Mouse (Mus musculus): ENCODE results near the gene Cir1. TPM values are rescaled to one million over a fixed set of nuclear protein-coding genes. Genes with fewer than 3 reads are reported as not detected.

The Cir1 gene
- polyA plus RNA-seq, 1 experiment from 2014 or later = 23.8 TPM

DNA sequence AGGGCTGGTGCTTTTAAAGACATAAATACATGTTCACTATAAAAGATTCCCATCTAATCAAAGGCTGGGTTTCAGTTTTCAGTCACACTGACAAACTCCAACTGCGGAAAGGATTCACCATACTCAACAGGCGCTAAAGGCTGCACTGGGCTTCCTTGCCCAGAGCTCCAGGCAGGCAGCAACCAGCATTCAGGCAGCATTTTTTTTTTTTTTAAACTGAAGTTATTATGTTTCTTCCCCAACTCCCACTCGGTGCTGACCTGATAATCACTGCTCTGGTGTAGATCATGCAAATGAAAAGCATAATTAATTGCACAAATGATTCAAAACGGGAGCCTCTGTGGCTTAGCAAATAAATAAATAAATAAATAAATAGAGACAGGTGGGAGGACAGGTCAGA lies 44.7 kb downstream of the Cir1 start:
- Histone ChIP-seq H3K27me3 (replicated peaks; ENCODE audit: control insufficient read depth, insufficient read depth, low read length) (peaks cover 82% of the 10 kb centered on the region), H3K4me1 (ENCODE audit: control insufficient read depth, insufficient read depth, low read length) (peaks cover 13% of the 10 kb centered on the region), H3K9me3 (ENCODE audit: control insufficient read depth, low read length) (no peaks in the 10 kb centered on the region), H3K4me3 (ENCODE audit: low read depth, low read length) (peak overlapping the region; percentile 0; the same call in 1 of the 2 replicates), H3K27ac (replicated peaks; ENCODE audit: low read depth, low read length) (no peak overlapping the region), H3K4me2 (ENCODE audit: low read depth, low read length) (0 out of 2 replicates have a peak overlapping the region, but pooled peaks have one; percentile 18), H3K36me3 (ENCODE audit: control insufficient read depth, insufficient read depth, low read length) (no peaks in the 10 kb centered on the region), H3K9ac (ENCODE audit: low read depth, low read length) (no peak overlapping the region)
- 1% methylated on average over 4 of the region's 4 CpGs for WGBS
- no peak for ATAC-seq (ENCODE audit: low read depth)
- DNase-seq (ENCODE audit: low spot score) = no peak

DNA sequence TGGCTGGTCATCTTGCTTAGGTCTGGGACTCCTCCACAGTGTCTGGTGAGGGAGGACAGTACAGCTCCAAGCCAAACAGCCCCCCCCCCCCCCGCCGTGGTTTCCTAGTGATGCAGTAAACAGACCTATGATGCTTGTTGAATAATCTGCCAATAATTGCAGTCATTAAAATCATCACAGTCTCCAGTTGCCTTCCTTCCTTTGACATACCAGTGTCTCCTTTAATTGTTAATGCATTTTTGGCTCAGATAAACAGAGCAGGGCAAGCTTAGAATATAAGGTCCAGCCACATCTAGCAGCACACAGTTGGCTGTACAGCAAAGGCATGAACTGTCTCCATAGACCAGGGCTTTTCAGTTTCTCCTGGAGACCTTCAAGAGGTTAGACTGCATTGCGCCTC lies 45.3 kb downstream of the Cir1 start:
- Histone ChIP-seq H3K27ac (replicated peaks; ENCODE audit: low read depth, low read length) (no peak overlapping the region), H3K36me3 (ENCODE audit: control insufficient read depth, insufficient read depth, low read length) (no peaks in the 10 kb centered on the region), H3K9ac (ENCODE audit: low read depth, low read length) (no peak overlapping the region), H3K4me3 (ENCODE audit: low read depth, low read length) (no peak overlapping the region), H3K9me3 (ENCODE audit: control insufficient read depth, low read length) (no peaks in the 10 kb centered on the region), H3K4me1 (ENCODE audit: control insufficient read depth, insufficient read depth, low read length) (peaks cover 13% of the 10 kb centered on the region), H3K4me2 (ENCODE audit: low read depth, low read length) (no peak overlapping the region), H3K27me3 (replicated peaks; ENCODE audit: control insufficient read depth, insufficient read depth, low read length) (peaks cover 81% of the 10 kb centered on the region)
- ATAC-seq (ENCODE audit: low read depth) = no peak
- WGBS = 19% methylated on average over 3 of the region's 3 CpGs
- DNase-seq (ENCODE audit: low spot score) = no peak

DNA sequence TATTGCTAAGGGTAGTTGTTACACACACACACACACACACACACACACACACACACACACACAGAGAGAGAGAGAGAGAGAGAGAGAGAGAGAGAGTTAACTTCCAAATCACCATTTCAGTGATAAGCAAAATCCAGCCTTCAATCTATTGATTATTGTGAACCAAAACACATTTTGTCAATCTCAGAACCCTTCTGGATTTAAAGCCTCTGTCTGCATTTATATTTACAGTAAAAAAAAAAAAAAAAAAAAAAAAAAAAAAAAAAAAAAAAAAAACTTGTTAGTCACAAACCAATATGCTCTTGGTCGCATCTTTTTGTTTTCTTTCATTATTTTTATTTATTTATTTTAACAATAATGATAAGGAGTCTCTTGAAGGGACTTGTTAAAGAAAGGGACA lies 45.9 kb downstream of the Cir1 start:
- no peaks in the 10 kb centered on the region for H3K36me3 ChIP-seq (ENCODE audit: control insufficient read depth, insufficient read depth, low read length)
- no peak overlapping the region for H3K27ac ChIP-seq (replicated peaks; ENCODE audit: low read depth, low read length)
- peaks cover 77% of the 10 kb centered on the region for H3K27me3 ChIP-seq (replicated peaks; ENCODE audit: control insufficient read depth, insufficient read depth, low read length)
- no peak for DNase-seq (ENCODE audit: low spot score)
- H3K9ac ChIP-seq (ENCODE audit: low read depth, low read length) = no peak overlapping the region
- 43% methylated on average over 1 of the region's 1 CpGs for WGBS
- peaks cover 13% of the 10 kb centered on the region for H3K4me1 ChIP-seq (ENCODE audit: control insufficient read depth, insufficient read depth, low read length)
- H3K9me3 ChIP-seq (ENCODE audit: control insufficient read depth, low read length) = no peaks in the 10 kb centered on the region
- no peak for ATAC-seq (ENCODE audit: low read depth)
- no peak overlapping the region for H3K4me3 ChIP-seq (ENCODE audit: low read depth, low read length)
- H3K4me2 ChIP-seq (ENCODE audit: low read depth, low read length) = no peak overlapping the region

DNA sequence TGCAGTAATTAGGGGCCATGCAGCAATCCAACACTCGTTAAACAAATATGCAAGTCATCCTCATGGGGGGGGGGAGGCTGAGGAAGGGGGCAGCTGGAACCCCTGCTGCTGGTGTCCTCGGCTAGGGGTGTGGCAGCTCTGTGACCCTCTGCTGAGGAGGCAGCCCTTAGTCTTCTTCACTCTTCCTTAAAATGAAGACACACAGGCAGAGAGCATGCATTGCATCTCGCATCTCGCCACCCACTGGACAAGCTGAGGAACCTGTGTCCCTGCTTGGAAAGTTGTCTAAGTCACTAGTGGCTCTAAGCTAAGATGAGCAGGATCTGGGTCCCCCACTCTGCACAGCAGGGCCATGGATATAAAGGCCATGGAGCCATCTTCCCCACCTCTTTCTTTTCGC lies 46.5 kb downstream of the Cir1 start:
- DNase-seq (ENCODE audit: low spot score) (peak; percentile 10), ATAC-seq (ENCODE audit: low read depth) (no peak)
- Histone ChIP-seq H3K4me3 (ENCODE audit: low read depth, low read length) (no peak overlapping the region), H3K27me3 (replicated peaks; ENCODE audit: control insufficient read depth, insufficient read depth, low read length) (peaks cover 70% of the 10 kb centered on the region), H3K4me1 (ENCODE audit: control insufficient read depth, insufficient read depth, low read length) (peaks cover 13% of the 10 kb centered on the region), H3K9ac (ENCODE audit: low read depth, low read length) (no peak overlapping the region), H3K27ac (replicated peaks; ENCODE audit: low read depth, low read length) (no peak overlapping the region), H3K36me3 (ENCODE audit: control insufficient read depth, insufficient read depth, low read length) (no peaks in the 10 kb centered on the region), H3K4me2 (ENCODE audit: low read depth, low read length) (no peak overlapping the region), H3K9me3 (ENCODE audit: control insufficient read depth, low read length) (no peaks in the 10 kb centered on the region)
- 11% methylated on average over 5 of the region's 5 CpGs for WGBS

DNA sequence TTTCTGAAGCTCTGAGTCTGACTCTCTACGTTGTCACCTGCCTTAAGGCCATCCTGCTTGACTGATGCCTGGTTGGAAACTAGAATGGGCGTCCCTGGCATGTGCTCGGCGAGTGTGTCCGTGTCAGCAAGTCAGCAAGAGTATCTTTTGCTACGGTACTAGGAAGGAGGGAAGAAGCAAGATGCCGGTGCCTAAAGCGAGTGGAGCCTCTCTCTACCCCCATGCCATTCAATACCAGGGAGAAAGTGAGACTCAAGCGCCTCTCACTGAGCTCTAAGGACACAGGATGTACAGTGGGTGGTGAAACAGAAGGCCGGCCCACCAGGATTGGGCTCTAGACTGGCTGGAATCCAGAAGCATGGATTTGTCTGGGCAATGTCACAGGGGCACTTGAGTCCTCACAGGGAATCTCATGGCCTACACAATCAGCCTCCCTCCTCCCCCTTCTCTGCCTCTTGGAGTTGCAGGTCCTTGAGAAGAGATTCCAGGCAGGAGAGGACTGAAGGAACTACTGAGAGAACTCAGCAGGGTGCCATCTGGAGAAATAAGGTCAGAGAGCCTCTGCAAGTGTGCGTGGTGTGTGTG lies 47.8 kb downstream of the Cir1 start:
- Histone ChIP-seq H3K36me3 (ENCODE audit: control insufficient read depth, insufficient read depth, low read length) (no peaks in the 10 kb centered on the region), H3K27me3 (replicated peaks; ENCODE audit: control insufficient read depth, insufficient read depth, low read length) (peaks cover 57% of the 10 kb centered on the region), H3K4me3 (ENCODE audit: low read depth, low read length) (peak overlapping the region; percentile 47), H3K4me2 (ENCODE audit: low read depth, low read length) (peak overlapping the region; percentile 80), H3K4me1 (ENCODE audit: control insufficient read depth, insufficient read depth, low read length) (peaks cover 13% of the 10 kb centered on the region), H3K9ac (ENCODE audit: low read depth, low read length) (no peak overlapping the region; the same call in 1 of the 2 replicates), H3K27ac (replicated peaks; ENCODE audit: low read depth, low read length) (no peak overlapping the region), H3K9me3 (ENCODE audit: control insufficient read depth, low read length) (no peaks in the 10 kb centered on the region)
- no peak for ATAC-seq (ENCODE audit: low read depth)
- peak; percentile 5 for DNase-seq (ENCODE audit: low spot score)
- 7% methylated on average over 10 of the region's 11 CpGs for WGBS

DNA sequence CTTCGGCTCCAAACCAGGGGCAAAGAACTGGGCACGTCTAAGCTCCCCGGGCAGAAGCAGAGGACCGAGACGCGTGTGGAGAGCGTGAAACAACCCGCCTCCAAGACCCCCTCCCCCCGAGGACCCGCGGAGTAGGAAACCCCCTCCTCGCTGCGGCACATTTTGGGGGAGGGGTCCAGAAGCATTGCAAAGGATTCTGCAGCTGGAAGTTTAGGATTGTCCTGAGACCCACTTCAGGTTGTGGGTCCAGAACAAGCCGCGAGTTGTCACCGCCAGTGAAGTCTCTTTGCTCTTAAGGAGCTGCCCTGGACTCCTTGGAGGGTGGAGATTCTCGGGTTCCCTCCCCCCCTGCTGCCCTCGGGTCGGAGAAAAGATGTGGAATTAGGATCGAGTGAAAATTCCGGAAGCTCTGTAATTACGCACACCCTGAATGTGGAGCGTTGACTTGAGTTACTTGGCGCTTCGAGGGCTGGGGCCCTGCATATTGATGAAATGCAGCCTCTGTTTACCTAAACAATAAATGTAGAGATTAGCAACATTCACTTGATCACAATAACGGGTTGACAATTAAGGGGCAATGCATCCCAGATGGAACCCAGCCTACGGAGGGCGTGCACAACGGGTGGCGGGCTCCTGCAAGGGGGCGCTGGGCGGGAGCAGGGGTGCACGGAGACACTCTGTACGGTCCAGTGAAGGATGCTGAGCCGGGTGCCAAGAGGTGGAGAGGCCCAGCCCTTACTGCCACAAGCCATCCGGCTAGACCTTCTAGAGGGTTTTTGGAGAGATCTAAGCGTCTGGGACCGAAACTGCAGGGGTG lies 48.5 kb downstream of the Cir1 start:
- Histone ChIP-seq H3K27ac (replicated peaks; ENCODE audit: low read depth, low read length) (no peak overlapping the region; the same call in 1 of the 2 replicates), H3K4me1 (ENCODE audit: control insufficient read depth, insufficient read depth, low read length) (peaks cover 13% of the 10 kb centered on the region), H3K27me3 (replicated peaks; ENCODE audit: control insufficient read depth, insufficient read depth, low read length) (peaks cover 54% of the 10 kb centered on the region), H3K4me3 (ENCODE audit: low read depth, low read length) (peak overlapping the region; percentile 47), H3K9me3 (ENCODE audit: control insufficient read depth, low read length) (no peaks in the 10 kb centered on the region), H3K9ac (ENCODE audit: low read depth, low read length) (peak overlapping the region; percentile 60), H3K36me3 (ENCODE audit: control insufficient read depth, insufficient read depth, low read length) (no peaks in the 10 kb centered on the region), H3K4me2 (ENCODE audit: low read depth, low read length) (peak overlapping the region; percentile 80)
- DNase-seq (ENCODE audit: low spot score) (peak; percentile 62), ATAC-seq (ENCODE audit: low read depth) (peak; percentile 67; the same call in 1 of the 2 replicates)
- WGBS = 2% methylated on average over 38 of the region's 38 CpGs

DNA sequence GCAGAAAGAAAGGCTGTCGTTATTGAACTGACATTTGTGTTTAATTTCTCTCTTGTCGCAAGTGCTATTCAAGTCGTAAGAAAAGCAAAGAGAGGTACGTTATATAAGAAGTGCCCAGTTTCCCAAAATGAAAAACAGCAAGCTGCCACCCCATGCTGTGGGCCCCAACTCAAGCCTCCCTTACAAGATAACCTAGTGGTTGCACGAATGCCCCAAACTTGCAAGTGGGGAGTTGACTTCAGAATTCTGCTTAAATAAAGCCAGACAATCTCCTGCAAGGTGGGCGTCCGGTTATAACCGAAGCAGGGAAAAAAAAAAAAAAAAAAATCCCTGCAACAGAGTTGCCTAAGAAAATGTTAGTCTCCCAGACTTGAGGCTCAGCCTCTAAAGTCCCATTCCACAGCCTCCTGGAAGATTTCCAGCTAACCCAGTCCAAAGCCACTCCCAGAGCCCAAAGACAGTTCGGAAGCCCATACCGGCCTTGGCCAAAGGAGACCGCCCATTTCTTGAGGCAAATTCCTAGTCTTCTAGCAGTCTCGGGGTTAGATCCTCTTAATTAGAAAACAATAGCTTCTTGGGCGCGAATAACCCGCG lies 49.2 kb downstream of the Cir1 start:
- Histone ChIP-seq H3K4me3 (ENCODE audit: low read depth, low read length) (peak overlapping the region; percentile 47), H3K9ac (ENCODE audit: low read depth, low read length) (peak overlapping the region; percentile 60), H3K4me1 (ENCODE audit: control insufficient read depth, insufficient read depth, low read length) (peaks cover 13% of the 10 kb centered on the region), H3K27me3 (replicated peaks; ENCODE audit: control insufficient read depth, insufficient read depth, low read length) (peaks cover 49% of the 10 kb centered on the region), H3K36me3 (ENCODE audit: control insufficient read depth, insufficient read depth, low read length) (no peaks in the 10 kb centered on the region), H3K27ac (replicated peaks; ENCODE audit: low read depth, low read length) (no peak overlapping the region; the same call in 1 of the 2 replicates), H3K9me3 (ENCODE audit: control insufficient read depth, low read length) (no peaks in the 10 kb centered on the region), H3K4me2 (ENCODE audit: low read depth, low read length) (peak overlapping the region; percentile 80)
- WGBS = 4% methylated on average over 16 of the region's 16 CpGs
- ATAC-seq (ENCODE audit: low read depth) = no peak
- peak; percentile 55 for DNase-seq (ENCODE audit: low spot score)

DNA sequence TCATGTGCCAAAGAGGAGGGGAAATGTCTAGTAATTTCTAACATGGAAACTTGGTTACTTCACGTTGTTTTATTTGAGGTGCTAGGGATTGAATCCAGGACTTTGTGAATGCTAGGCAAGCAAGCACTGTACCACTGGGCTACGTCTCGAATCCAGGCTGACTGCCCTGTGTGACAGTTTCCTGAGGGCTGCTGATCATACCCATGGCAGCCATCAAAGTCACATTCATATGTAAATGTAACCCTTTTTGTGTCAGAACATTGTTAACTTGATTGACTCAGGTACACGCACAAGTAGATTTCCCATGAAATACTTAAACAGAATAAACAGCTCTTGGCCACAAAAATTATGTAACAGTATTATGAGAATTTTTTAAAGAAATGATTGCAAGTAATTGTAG lies 63.8 kb downstream of the Cir1 start:
- DNase-seq (ENCODE audit: low spot score) (no peak), ATAC-seq (ENCODE audit: low read depth) (no peak)
- Histone ChIP-seq H3K27me3 (replicated peaks; ENCODE audit: control insufficient read depth, insufficient read depth, low read length) (no peaks in the 10 kb centered on the region), H3K27ac (replicated peaks; ENCODE audit: low read depth, low read length) (no peak overlapping the region), H3K4me1 (ENCODE audit: control insufficient read depth, insufficient read depth, low read length) (no peaks in the 10 kb centered on the region), H3K9ac (ENCODE audit: low read depth, low read length) (no peak overlapping the region), H3K4me3 (ENCODE audit: low read depth, low read length) (no peak overlapping the region), H3K4me2 (ENCODE audit: low read depth, low read length) (no peak overlapping the region), H3K9me3 (ENCODE audit: control insufficient read depth, low read length) (0 out of 2 replicates have a peak, but pooled peaks cover 5% of the 10 kb centered on the region), H3K36me3 (ENCODE audit: control insufficient read depth, insufficient read depth, low read length) (no peaks in the 10 kb centered on the region)
- 83% methylated on average over 4 of the region's 4 CpGs for WGBS
